Mouse (Mus musculus): ENCODE results near the gene Bend6.

Bend6 gene

DNA sequence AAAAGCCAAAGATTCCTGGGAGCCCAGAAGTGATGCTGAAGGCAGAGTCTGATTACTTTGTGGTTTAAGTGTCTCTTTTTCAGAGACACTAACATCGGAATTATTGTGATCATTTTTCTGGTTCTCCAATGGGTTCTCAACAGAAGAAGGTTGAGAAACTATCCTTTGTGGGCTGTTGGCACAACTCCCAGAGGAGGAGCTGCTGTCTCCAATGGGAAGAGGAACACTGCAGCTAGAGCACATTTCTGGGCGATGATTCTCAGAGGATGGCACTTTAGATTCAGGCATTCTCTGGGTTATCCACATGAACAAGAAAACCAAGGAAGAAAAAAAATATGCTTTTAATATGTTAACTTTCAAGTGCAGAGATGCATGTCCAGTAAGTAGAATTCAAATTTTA lies 104.3 kb downstream of the Bend6 start:
- no peak for DNase-seq (ENCODE audit: low read depth, low spot score)

All from embryo, embryonic 11.5 days (tissue).